Mouse (Mus musculus): Measurements from ENCODE around the gene Pla2g1b. TPM values are rescaled to one million over a fixed set of nuclear protein-coding genes. Genes with fewer than 3 reads are reported as not detected.
A peak's percentile ranks its signal among the peaks of the same experiment; 100 is the strongest.

The Pla2g1b gene
- total and polyA plus RNA-seq, 2 experiments from 2014 or later: not detected

- Histone ChIP-seq H3K36me3 (ENCODE audit: insufficient read depth, low read length) (no peaks in the 10 kb centered on the region), H3K9ac (replicated peaks; ENCODE audit: low read length, poor library complexity, severe bottlenecking) (no peak overlapping the region), H3K27ac (ENCODE audit: low read depth, low read length) (peak overlapping the region; percentile 100; the same call in 1 of the 2 replicates), H3K9me3 (ENCODE audit: low read length) (no peaks in the 10 kb centered on the region), H3K27me3 (ENCODE audit: insufficient read depth, low read length) (no peaks in the 10 kb centered on the region), H3K4me2 (ENCODE audit: low read depth, low read length, poor library complexity, severe bottlenecking) (no peak overlapping the region), H3K4me1 (ENCODE audit: insufficient read depth, low read length) (peaks cover 7% of the 10 kb centered on the region; the same call in 1 of the 2 replicates), H3K4me3 (ENCODE audit: low read depth, low read length) (no peak overlapping the region)
- ATAC-seq (ENCODE audit: low FRiP score) (no peak), DNase-seq (ENCODE audit: low spot score) (no peak)
- TF ChIP-seq CTCF (IDR thresholded peaks at IDR 0.05): peak; percentile 5; the same call in 1 of the 2 replicates
- WGBS: 79% methylated on average over 9 of the region's 9 CpGs
Observed at GRCm38 (mm10) chr5:115487942-115488580, 22.0 kb downstream of the Pla2g1b start.

- ATAC-seq (ENCODE audit: low FRiP score): peak; percentile 80
- Histone ChIP-seq H3K9me3 (ENCODE audit: low read length) (no peaks in the 10 kb centered on the region), H3K4me3 (ENCODE audit: low read depth, low read length) (peak overlapping the region; percentile 40), H3K36me3 (ENCODE audit: insufficient read depth, low read length) (no peaks in the 10 kb centered on the region), H3K4me2 (ENCODE audit: low read depth, low read length, poor library complexity, severe bottlenecking) (peak overlapping the region; percentile 65), H3K27me3 (ENCODE audit: insufficient read depth, low read length) (no peaks in the 10 kb centered on the region), H3K4me1 (ENCODE audit: insufficient read depth, low read length) (peaks cover 6% of the 10 kb centered on the region; the same call in 1 of the 2 replicates), H3K27ac (ENCODE audit: low read depth, low read length) (peak overlapping the region; percentile 100), H3K9ac (replicated peaks; ENCODE audit: low read length, poor library complexity, severe bottlenecking) (peak overlapping the region; percentile 89)
- DNase-seq (ENCODE audit: low spot score): peak; percentile 92
- TF ChIP-seq CTCF (IDR thresholded peaks at IDR 0.05): no peak
- WGBS: under 1% methylated on average over 39 of the region's 39 CpGs
Observed at GRCm38 (mm10) chr5:115488841-115489698, 23.0 kb downstream of the Pla2g1b start.

- Histone ChIP-seq H3K9me3 (ENCODE audit: low read length) (no peaks in the 10 kb centered on the region), H3K4me2 (ENCODE audit: low read depth, low read length, poor library complexity, severe bottlenecking) (peak overlapping the region; percentile 65), H3K4me3 (ENCODE audit: low read depth, low read length) (peak overlapping the region; percentile 40), H3K27me3 (ENCODE audit: insufficient read depth, low read length) (no peaks in the 10 kb centered on the region), H3K4me1 (ENCODE audit: insufficient read depth, low read length) (peaks cover 6% of the 10 kb centered on the region; the same call in 1 of the 2 replicates), H3K27ac (ENCODE audit: low read depth, low read length) (peak overlapping the region; percentile 100), H3K36me3 (ENCODE audit: insufficient read depth, low read length) (no peaks in the 10 kb centered on the region), H3K9ac (replicated peaks; ENCODE audit: low read length, poor library complexity, severe bottlenecking) (peak overlapping the region; percentile 89)
- peak; percentile 94 for DNase-seq (ENCODE audit: low spot score)
- no peak for TF ChIP-seq CTCF (IDR thresholded peaks at IDR 0.05)
- peak; percentile 88 for ATAC-seq (ENCODE audit: low FRiP score)
- WGBS: under 1% methylated on average over 50 of the region's 50 CpGs
Observed at GRCm38 (mm10) chr5:115489699-115490637, 23.9 kb downstream of the Pla2g1b start.

GRCm38 (mm10) chr5:115490638-115491000 lies 24.6 kb downstream of the Pla2g1b start:
- H3K4me3 ChIP-seq (ENCODE audit: low read depth, low read length): no peak overlapping the region
- DNase-seq (ENCODE audit: low spot score) (no peak), ATAC-seq (ENCODE audit: low FRiP score) (no peak)
- 15% methylated on average over 8 of the region's 8 CpGs for WGBS
- H3K27ac ChIP-seq (ENCODE audit: low read depth, low read length): 0 out of 2 replicates have a peak overlapping the region, but pooled peaks have one; percentile 43
- H3K4me2 ChIP-seq (ENCODE audit: low read depth, low read length, poor library complexity, severe bottlenecking): peak overlapping the region; percentile 65
- no peaks in the 10 kb centered on the region for H3K27me3 ChIP-seq (ENCODE audit: insufficient read depth, low read length)
- TF ChIP-seq CTCF (IDR thresholded peaks at IDR 0.05): no peak
- H3K9ac ChIP-seq (replicated peaks; ENCODE audit: low read length, poor library complexity, severe bottlenecking): no peak overlapping the region
- no peaks in the 10 kb centered on the region for H3K36me3 ChIP-seq (ENCODE audit: insufficient read depth, low read length)
- H3K9me3 ChIP-seq (ENCODE audit: low read length): no peaks in the 10 kb centered on the region
- H3K4me1 ChIP-seq (ENCODE audit: insufficient read depth, low read length): peaks cover 6% of the 10 kb centered on the region; the same call in 1 of the 2 replicates

- H3K4me2 ChIP-seq (ENCODE audit: low read depth, low read length, poor library complexity, severe bottlenecking): 0 out of 2 replicates have a peak overlapping the region, but pooled peaks have one; percentile 65
- ATAC-seq (ENCODE audit: low FRiP score) (no peak), DNase-seq (ENCODE audit: low spot score) (no peak)
- peak; percentile 40; the same call in 1 of the 2 replicates for TF ChIP-seq CTCF (IDR thresholded peaks at IDR 0.05)
- no peak overlapping the region for H3K4me3 ChIP-seq (ENCODE audit: low read depth, low read length)
- H3K27me3 ChIP-seq (ENCODE audit: insufficient read depth, low read length): no peaks in the 10 kb centered on the region
- H3K36me3 ChIP-seq (ENCODE audit: insufficient read depth, low read length): no peaks in the 10 kb centered on the region
- WGBS: 34% methylated on average over 5 of the region's 5 CpGs
- no peak overlapping the region for H3K27ac ChIP-seq (ENCODE audit: low read depth, low read length)
- H3K9me3 ChIP-seq (ENCODE audit: low read length): no peaks in the 10 kb centered on the region
- H3K9ac ChIP-seq (replicated peaks; ENCODE audit: low read length, poor library complexity, severe bottlenecking): no peak overlapping the region
- H3K4me1 ChIP-seq (ENCODE audit: insufficient read depth, low read length): peaks cover 6% of the 10 kb centered on the region; the same call in 1 of the 2 replicates
Observed at GRCm38 (mm10) chr5:115491076-115491475, 25.0 kb downstream of the Pla2g1b start.
